Mouse (Mus musculus) olfactory bulb, adult 2 months (tissue): Measurements from ENCODE around the gene Slmap.

Experiments used
- CTCF ChIP-seq: fragments of 200-500 bp; IDR thresholded peaks from 2 replicates; pipeline ENCODE4 v1.5.1; 2012; ENCODE audit warnings: low read depth, mild to moderate bottlenecking, low read length, moderate library complexity; ENCODE audit not compliant: insufficient read depth
- POLR2A ChIP-seq: fragments of 200-500 bp; IDR thresholded peaks from 2 replicates; pipeline ENCODE4 v1.6.1; 2012; ENCODE audit warnings: mild to moderate bottlenecking, low read depth, low read length, moderate library complexity; ENCODE audit not compliant: insufficient read depth

DNA sequence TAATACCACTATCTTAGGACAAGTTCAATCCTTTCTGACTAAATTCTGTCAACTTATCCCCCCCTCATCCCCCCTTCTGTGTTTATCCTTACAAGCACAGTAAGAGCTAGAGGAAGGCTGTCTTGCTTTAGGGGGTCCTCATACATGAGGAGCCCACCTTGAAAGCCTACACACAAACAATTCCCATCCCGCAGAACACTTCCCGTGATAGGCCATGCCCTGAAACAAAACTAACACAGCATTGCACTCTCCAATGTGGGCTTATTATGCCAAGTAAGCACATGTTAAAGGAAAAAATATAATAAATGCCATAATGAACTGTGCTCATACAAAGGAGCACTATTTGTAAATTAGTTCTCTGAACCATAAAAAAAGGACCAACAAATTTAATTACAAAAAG, 102.8 kb downstream of the Slmap start:
- TF ChIP-seq POLR2A (no peak), CTCF (no peak)
